In genomic region chr8:46305733-46306349, GRCm38 (mm10) we compare ENCODE assay signal across 9 mouse cellular contexts. TPM values are rescaled to one million over a fixed set of nuclear protein-coding genes. Genes with fewer than 3 reads are reported as not detected.
DNase-seq lines count a peak whose midpoint lies in the region; ATAC-seq and TF ChIP-seq lines count a peak whose summit lies in the region.
"Had no signal": no experiment of that assay in that cellular context is flagged by ENCODE, and none has a peak within 500 bp of the region (broad histone marks: within the 10 kb centered on the region; RNA-seq: fewer than 3 reads in every experiment).

No protein-coding gene starts in this region.

- peak; percentile 64 for DNase-seq in kidney, adult 2 months
- DNase-seq in ES-CJ7 (ENCODE audit: low read depth, low spot score), result peak; percentile 69
- DNase-seq in cerebellum, adult 11 months, result peak; percentile 14
- peak; percentile 74 for DNase-seq in forelimb bud, embryonic 11.5 days (ENCODE audit: low read depth, low spot score)
- peak; percentile 38 to 44 for DNase-seq in left cerebral cortex, postnatal 14 days (ENCODE audit: low spot score in 2 of 2)
- peak; percentile 88 for DNase-seq in retina, embryonic 14.5 days (ENCODE audit: low spot score)
- no peak for DNase-seq in frontal cortex, postnatal 25 days (ENCODE audit: low spot score in 2 of 2)

- no peak overlapping the region for H3K4me3 ChIP-seq in kidney, adult 2 months (ENCODE audit: insufficient read depth, low read depth, low read length)
- H3K4me3 ChIP-seq in kidney, embryonic 14.5 days (ENCODE audit: low read length), result no peak overlapping the region
- H3K4me3 ChIP-seq: embryonic facial prominence, embryonic 15.5 days had no signal

- H3K4me2 ChIP-seq in kidney, embryonic 14.5 days (replicated peaks; ENCODE audit: low read depth, low read length), result no peak overlapping the region; the same call in 1 of the 2 replicates
- H3K4me2 ChIP-seq: embryonic facial prominence, embryonic 15.5 days had no signal

- H3K27me3 ChIP-seq in kidney, adult 2 months (replicated peaks; ENCODE audit: control insufficient read depth, insufficient read depth, low read length), result no peaks in the 10 kb centered on the region
- no peaks in the 10 kb centered on the region for H3K27me3 ChIP-seq in kidney, embryonic 14.5 days (ENCODE audit: control insufficient read depth, insufficient read depth, low read length)
- H3K27me3 ChIP-seq: embryonic facial prominence, embryonic 15.5 days had no signal

- intact Hi-C loops in left cerebral cortex, postnatal 14 days (cut with DNase I), result loop anchor here (1.0 kb wide), 1 partner anchor 64 kb away; no protein-coding TSS in a partner anchor

- no peak overlapping the region for H3K9ac ChIP-seq in kidney, embryonic 14.5 days (ENCODE audit: low read depth, low read length)
- H3K9ac ChIP-seq: embryonic facial prominence, embryonic 15.5 days had no signal

- no peak overlapping the region for H3K27ac ChIP-seq in kidney, adult 2 months (ENCODE audit: insufficient read depth, low read depth, low read length)
- no peak overlapping the region for H3K27ac ChIP-seq in kidney, embryonic 14.5 days (ENCODE audit: low read depth, low read length)
- H3K27ac ChIP-seq: embryonic facial prominence, embryonic 15.5 days had no signal

- peak; percentile 67 for TF ChIP-seq CTCF in kidney, adult 2 months (conservative IDR thresholded peaks at IDR 0.05; ENCODE audit: insufficient read depth, insufficient read length, low read depth, low read length)

- no peak for TF ChIP-seq POLR2A in kidney, adult 2 months (IDR thresholded peaks at IDR 0.05; ENCODE audit: low read depth, low read length)

- no peaks in the 10 kb centered on the region for H3K9me3 ChIP-seq in kidney, embryonic 14.5 days (ENCODE audit: control insufficient read depth, low read length)
- H3K9me3 ChIP-seq: embryonic facial prominence, embryonic 15.5 days had no signal

- no peak for ATAC-seq in kidney, embryonic 14.5 days (ENCODE audit: low FRiP score, low TSS enrichment)

- WGBS in kidney, adult 2 months, result 6% methylated on average over 9 of the region's 9 CpGs
- 9% methylated on average over 9 of the region's 9 CpGs for WGBS in kidney, embryonic 14.5 days

- H3K4me1 ChIP-seq in kidney, adult 2 months (ENCODE audit: control insufficient read depth, insufficient read depth, low read length), result no peaks in the 10 kb centered on the region
- H3K4me1 ChIP-seq in kidney, embryonic 14.5 days (ENCODE audit: control insufficient read depth, insufficient read depth, low read length), result no peaks in the 10 kb centered on the region
- H3K4me1 ChIP-seq: embryonic facial prominence, embryonic 15.5 days had no signal

- H3K36me3 ChIP-seq in kidney, adult 2 months (ENCODE audit: control insufficient read depth, insufficient read depth, low read length), result no peaks in the 10 kb centered on the region
- H3K36me3 ChIP-seq in kidney, embryonic 14.5 days (ENCODE audit: control insufficient read depth, insufficient read depth, low read length), result no peaks in the 10 kb centered on the region
- H3K36me3 ChIP-seq: embryonic facial prominence, embryonic 15.5 days had no signal

RNA-seq across cellular contexts. Expression of gene Helt, which starts 11.4 kb away (rescaled TPM):
- not detected in 2 replicates for polyA plus RNA-seq in kidney, adult 2 months (2012; rRNA removed)
- polyA plus RNA-seq in kidney, embryonic 14.5 days (2014; fragmentation: Nextera tagmentation; extraction: Ambion mirVana), result not detected in 2 replicates
- total RNA-seq in left cerebral cortex, postnatal 14 days (2021), result not detected

Comparison
In these comparisons a context has a peak if more than half of its experiments do, and no peak if none do; other contexts are left out.
1. DNase-seq: peak in kidney, adult 2 months (single experiment), ES-CJ7 (single experiment), cerebellum, adult 11 months (single experiment), forelimb bud, embryonic 11.5 days (single experiment), left cerebral cortex, postnatal 14 days (2 of 2) and retina, embryonic 14.5 days (single experiment); none in frontal cortex, postnatal 25 days (0 of 2).